12 mouse cellular contexts compared by ENCODE assay signal in genomic region chr19:40467810-40468209, GRCm38 (mm10). TPM values are rescaled to one million over a fixed set of nuclear protein-coding genes. Genes with fewer than 3 reads are reported as not detected.
DNase-seq lines count a peak whose midpoint lies in the region; ATAC-seq and TF ChIP-seq lines count a peak whose summit lies in the region.
"Had no signal": no experiment of that assay in that cellular context is flagged by ENCODE, and none has a peak within 500 bp of the region (broad histone marks: within the 10 kb centered on the region; RNA-seq: fewer than 3 reads in every experiment).

No protein-coding gene starts in this region.

- no peaks in the 10 kb centered on the region for H3K27me3 ChIP-seq in hindbrain, postnatal 0 days (ENCODE audit: insufficient read depth, low read length)
- H3K27me3 ChIP-seq in hindbrain, embryonic 10.5 days (ENCODE audit: insufficient read depth, poor library complexity, severe bottlenecking), result no peaks in the 10 kb centered on the region
- H3K27me3 ChIP-seq: liver, embryonic 13.5 days had no signal

- no peak for TF ChIP-seq CTCF in hindbrain, postnatal 0 days (IDR thresholded peaks at IDR 0.05; ENCODE audit: low read depth)

- intact Hi-C loops in heart, postnatal 10 days (cut with DNase I), result loop anchor here (2.0 kb wide), 1 partner anchor 23 kb away; no protein-coding TSS in a partner anchor

- H3K4me3 ChIP-seq in hindbrain, postnatal 0 days (ENCODE audit: low read length), result no peak overlapping the region
- no peak overlapping the region for H3K4me3 ChIP-seq in hindbrain, embryonic 10.5 days
- H3K4me3 ChIP-seq: liver, embryonic 13.5 days had no signal

- no peak for ATAC-seq in hindbrain, postnatal 0 days
- ATAC-seq: midbrain, embryonic 16.5 days had no signal

- no peaks in the 10 kb centered on the region for H3K9me3 ChIP-seq in hindbrain, postnatal 0 days (ENCODE audit: low read length)
- 0 out of 2 replicates have a peak, but pooled peaks cover 2% of the 10 kb centered on the region for H3K9me3 ChIP-seq in hindbrain, embryonic 10.5 days
- H3K9me3 ChIP-seq: liver, embryonic 13.5 days had no signal

- H3K4me1 ChIP-seq in hindbrain, postnatal 0 days (ENCODE audit: insufficient read depth, low read length), result peaks cover 27% of the 10 kb centered on the region; the same call in 1 of the 2 replicates
- peaks cover 18% of the 10 kb centered on the region for H3K4me1 ChIP-seq in hindbrain, embryonic 10.5 days (replicated peaks)

- H3K36me3 ChIP-seq in hindbrain, postnatal 0 days (ENCODE audit: insufficient read depth, low read length), result no peaks in the 10 kb centered on the region
- H3K36me3 ChIP-seq in hindbrain, embryonic 10.5 days, result no peaks in the 10 kb centered on the region
- H3K36me3 ChIP-seq: liver, embryonic 13.5 days had no signal

- no peak overlapping the region for H3K9ac ChIP-seq in hindbrain, postnatal 0 days (replicated peaks; ENCODE audit: low read length)
- H3K9ac ChIP-seq: liver, embryonic 13.5 days had no signal

- no peak for DNase-seq in hindbrain, postnatal 0 days (ENCODE audit: low spot score)
- DNase-seq in hindbrain, embryonic 10.5 days (ENCODE audit: low spot score), result no peak
- peak; percentile 31 for DNase-seq in adrenal gland, adult 8-10 months
- peak; percentile 96 for DNase-seq in heart, adult 11 months
- DNase-seq in heart, postnatal 10 days, result peak; percentile 56 to 68
- no peak for DNase-seq in ovary, adult 18-20 months (ENCODE audit: low spot score)
- no peak for DNase-seq in ovary, postnatal 36 days (ENCODE audit: low spot score)
- DNase-seq in layer of hippocampus, adult 18-20 months (ENCODE audit: low spot score in 2 of 2), result no peak
- DNase-seq: liver, embryonic 13.5 days; lung, postnatal 4 days; thymus, postnatal 14 days had no signal

- H3K27ac ChIP-seq in hindbrain, postnatal 0 days, result peak overlapping the region; percentile 58; the same call in 1 of the 2 replicates
- H3K27ac ChIP-seq in hindbrain, embryonic 10.5 days, result no peak overlapping the region
- H3K27ac ChIP-seq: liver, embryonic 13.5 days had no signal

- 72% methylated on average over 9 of the region's 9 CpGs for WGBS in hindbrain, postnatal 0 days
- 79% methylated on average over 9 of the region's 9 CpGs for WGBS in hindbrain, embryonic 10.5 days

- H3K4me2 ChIP-seq in hindbrain, postnatal 0 days (ENCODE audit: low read depth, low read length), result no peak overlapping the region
- H3K4me2 ChIP-seq: liver, embryonic 13.5 days had no signal

RNA-seq across cellular contexts. Expression of gene Sorbs1, which starts 45.8 kb away (rescaled TPM):
- total RNA-seq in hindbrain, postnatal 0 days (2014; rRNA removed), result 52.4 and 64.2 TPM in 2 replicates
- 70.4 and 79.2 TPM in 2 replicates for polyA plus RNA-seq in hindbrain, postnatal 0 days (2015; fragmentation: Nextera tagmentation; extraction: Ambion mirVana)
- polyA plus RNA-seq in hindbrain, embryonic 10.5 days (2016; fragmentation: Nextera tagmentation; extraction: Ambion mirVana), result 64.2 and 74.4 TPM in 2 replicates
- total RNA-seq in adrenal gland, adult 8-10 months (2022), result 100 to 1,000 TPM in 1 of 4 experiments, 10 to 100 TPM in 3; 48.2 to 120 (median 68.1) TPM
- 100 to 1,000 TPM; 355 to 547 TPM for total RNA-seq in heart, postnatal 10 days (2021)
- total RNA-seq in layer of hippocampus, adult 18-20 months (2021), result 100 to 1,000 TPM; 195 to 206 TPM

Comparison
In these comparisons a context has a peak if more than half of its experiments do, and no peak if none do; other contexts are left out.
1. DNase-seq: peak in adrenal gland, adult 8-10 months (single experiment), heart, adult 11 months (single experiment) and heart, postnatal 10 days (2 of 2); none in hindbrain, postnatal 0 days (single experiment), hindbrain, embryonic 10.5 days (single experiment), ovary, adult 18-20 months (single experiment), ovary, postnatal 36 days (single experiment) and layer of hippocampus, adult 18-20 months (0 of 2).